Mouse (Mus musculus): ENCODE results near the gene Gtf3c5.

- no peak for TF ChIP-seq POLR2A (IDR thresholded peaks at IDR 0.05; ENCODE audit: low read depth, low read length)
- TF ChIP-seq CTCF (IDR thresholded peaks at IDR 0.05; ENCODE audit: extremely low read depth, insufficient read length, insufficient replicate concordance, low read depth, low read length): no peak
Observed at GRCm38 (mm10) chr2:28609851-28610250, 26.3 kb upstream of the Gtf3c5 start.

Data from small intestine, adult 2 months (tissue).